Mouse (Mus musculus): Measurements from ENCODE around the gene Nr1h4.

GRCm38 (mm10) chr10:89519226-89519625, 14.2 kb downstream of the Nr1h4 start:
- TF ChIP-seq POLR2A (IDR thresholded peaks at IDR 0.05; ENCODE audit: extremely low read depth, insufficient read depth, low read length) = no peak
- no peak for TF ChIP-seq CTCF (IDR thresholded peaks at IDR 0.05; ENCODE audit: low read depth, low read length)
